Mouse (Mus musculus) kidney, postnatal 36 days (tissue): ENCODE results near the gene Efr3b.
A peak's percentile ranks its signal among the peaks of the same experiment; 100 is the strongest.

ENCODE experiments used
- DNase-seq, 2 experiments: peaks; one replicate each; pipeline ENCODE4 v3.0.0; 2021 to 2022; ENCODE audit warnings: mixed read lengths in 2 of 2

Efr3b gene

GRCm38 (mm10) chr12:4036157-4036556, 2.6 kb downstream of the Efr3b start:
- no peak for DNase-seq

DNA sequence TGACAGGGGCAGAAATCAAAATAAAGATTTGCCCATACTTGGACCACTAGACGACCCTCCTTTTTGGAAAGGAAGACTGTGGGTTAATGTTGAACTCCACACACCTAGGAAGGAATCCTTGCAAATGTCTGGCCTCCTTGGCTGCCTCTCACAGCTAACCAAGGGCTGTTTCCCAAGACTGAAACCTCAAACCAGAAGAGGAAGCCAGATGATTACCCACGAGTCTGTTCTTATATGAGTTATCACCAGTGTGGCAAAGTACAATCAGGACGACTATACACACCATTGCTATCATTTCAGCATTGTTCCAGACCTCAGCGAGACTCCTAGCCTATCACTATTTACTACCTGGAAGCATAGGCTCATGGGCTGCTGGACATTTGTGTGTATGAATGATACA, 9.7 kb downstream of the Efr3b start:
- no peak for DNase-seq

- DNase-seq: peak in 1 of 2 experiments; percentile 27
These were observed 10.2 kb downstream of the Efr3b start for GRCm38 (mm10) chr12:4028516-4028915.

DNA sequence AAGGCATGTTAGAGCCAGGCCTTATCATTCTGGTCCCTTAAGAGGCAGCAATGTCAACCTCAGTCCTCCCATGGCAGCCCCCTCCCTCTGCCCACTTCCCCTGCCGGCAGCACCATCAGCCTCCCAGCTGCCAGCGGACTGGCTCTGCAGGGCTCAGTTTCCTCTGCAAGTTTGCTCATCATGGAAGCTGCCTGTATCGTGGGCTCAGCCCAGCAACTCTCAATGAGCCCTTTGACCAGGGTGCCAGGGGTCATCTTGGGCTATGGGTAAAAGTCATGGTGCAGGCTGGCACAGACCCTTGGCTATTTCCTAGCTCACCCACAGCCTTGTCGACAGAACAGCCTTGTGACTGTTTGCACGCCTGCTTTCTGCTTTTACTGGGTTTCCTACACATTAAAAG, 14.4 kb downstream of the Efr3b start:
- DNase-seq: no peak

DNA sequence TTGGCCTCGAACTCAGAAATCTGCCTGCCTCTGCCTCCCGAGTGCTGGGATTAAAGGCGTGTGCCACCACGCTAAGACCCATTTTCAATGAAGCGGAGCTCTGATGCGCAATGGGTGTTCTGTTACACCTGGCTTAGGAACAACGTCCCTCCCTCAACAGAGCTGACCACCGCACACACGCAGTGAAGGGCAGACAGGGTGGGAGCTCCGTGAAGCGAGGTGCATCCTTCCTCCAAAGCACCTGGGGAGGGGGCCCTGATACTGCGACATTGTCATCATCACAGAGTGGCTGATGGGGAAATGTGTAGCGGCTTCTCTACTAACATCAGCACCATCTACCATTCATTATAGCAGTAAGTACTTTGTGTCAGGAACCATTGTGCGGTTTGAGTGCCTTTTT, 15.2 kb downstream of the Efr3b start:
- no peak for DNase-seq

DNA sequence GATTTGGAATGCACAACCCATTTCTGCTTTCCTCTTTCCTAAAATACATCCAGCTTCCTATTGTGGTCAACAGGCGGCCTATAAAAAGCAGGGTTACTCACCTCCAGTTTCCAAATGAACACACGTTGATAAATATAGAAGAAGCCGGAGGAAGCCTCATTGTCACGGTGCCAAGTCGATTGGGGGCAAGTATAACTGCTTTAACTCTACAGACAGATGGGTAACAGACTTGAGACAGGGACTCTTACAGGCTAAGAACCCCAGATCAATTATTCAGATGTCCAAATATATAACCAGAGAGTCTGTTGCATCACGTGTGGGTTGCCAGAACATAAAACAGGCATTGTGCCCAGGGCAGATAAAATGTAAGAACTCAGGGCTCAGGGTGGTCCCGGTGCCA, 15.9 kb downstream of the Efr3b start:
- peak; percentile 46 to 73 for DNase-seq

- no peak for DNase-seq
These were observed 18.2 kb downstream of the Efr3b start for GRCm38 (mm10) chr12:4020505-4020904.

GRCm38 (mm10) chr12:4016321-4016720, 22.4 kb downstream of the Efr3b start:
- no peak for DNase-seq

DNA sequence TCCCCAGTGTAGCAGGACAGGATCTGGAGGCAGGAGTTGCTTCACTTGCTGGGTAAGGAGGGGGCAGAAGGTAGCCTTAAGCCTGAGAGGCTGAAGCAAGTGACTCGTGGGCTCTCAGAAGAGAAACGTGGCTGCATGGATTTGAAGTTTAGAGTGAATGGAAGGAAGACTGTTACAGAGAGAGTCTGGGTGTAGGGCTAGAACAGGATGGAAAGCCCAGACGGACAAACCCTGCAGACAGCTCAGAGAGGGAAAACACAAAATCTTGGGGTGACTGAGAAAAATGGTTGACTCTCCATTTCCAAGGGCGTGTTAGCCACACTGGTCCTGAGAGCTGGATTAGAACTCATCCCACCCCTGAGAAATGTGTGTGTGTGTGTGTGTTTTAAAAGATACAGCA, 23.0 kb downstream of the Efr3b start:
- DNase-seq: no peak

DNA sequence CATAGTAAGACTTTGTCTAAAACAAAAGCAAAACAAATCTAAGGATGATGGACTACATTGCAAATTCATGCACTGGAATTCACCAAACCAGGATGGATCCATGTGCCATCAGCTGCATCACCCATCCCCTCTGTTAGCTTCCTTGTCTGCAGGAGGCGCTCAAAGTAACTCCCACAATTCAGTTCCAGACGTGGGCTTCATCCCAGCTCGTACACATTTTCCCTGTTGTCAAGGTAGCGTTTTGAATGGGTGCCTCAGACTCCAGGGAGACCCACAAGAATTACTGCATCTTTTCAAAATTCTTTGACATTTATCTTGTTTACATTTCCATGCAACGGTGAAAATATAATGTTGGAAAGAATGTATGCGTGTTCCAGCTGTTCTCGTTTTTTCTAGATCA, 23.5 kb downstream of the Efr3b start:
- DNase-seq: no peak

DNA sequence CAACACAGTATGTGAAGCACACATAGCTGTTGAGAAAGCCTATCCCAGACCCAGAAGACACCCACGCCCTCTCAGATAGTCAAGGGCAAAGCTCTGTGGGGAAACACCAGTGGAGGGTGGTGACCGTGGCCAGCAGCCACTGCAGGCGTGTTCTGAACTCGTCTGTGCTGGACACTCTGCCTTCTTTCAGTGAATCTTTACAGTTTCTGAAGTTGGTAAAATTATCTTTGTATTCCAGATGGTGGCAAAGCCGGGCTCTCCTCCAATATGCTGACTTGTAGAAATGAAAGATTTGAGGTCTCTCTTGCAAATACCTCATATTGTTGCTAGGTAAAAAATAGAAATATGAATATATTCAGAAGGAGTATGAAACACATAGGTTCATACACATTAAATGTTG, 27.0 kb downstream of the Efr3b start:
- DNase-seq: no peak

- no peak for DNase-seq
These were observed 27.4 kb downstream of the Efr3b start for GRCm38 (mm10) chr12:4011301-4011700.

DNA sequence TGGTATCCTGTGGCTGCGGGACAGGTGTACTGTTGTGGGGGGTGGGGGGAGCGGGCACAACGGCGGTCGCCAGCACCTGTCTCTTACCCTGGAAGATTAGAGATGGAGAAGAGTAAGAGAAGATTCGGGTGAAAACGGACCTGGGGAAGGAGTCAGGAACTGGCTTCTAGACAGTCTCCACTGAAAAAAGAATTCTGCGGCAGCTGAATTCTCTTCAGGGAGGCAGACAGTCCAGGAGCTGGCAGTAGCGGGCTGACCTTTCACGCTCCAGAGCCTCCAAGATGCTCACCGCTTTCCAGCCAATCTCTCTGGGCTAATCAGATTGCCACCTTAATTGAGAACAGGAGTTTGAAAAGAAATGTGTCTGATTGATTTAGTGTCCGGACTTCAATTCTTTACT, 30.0 kb downstream of the Efr3b start:
- DNase-seq: peak in 1 of 2 experiments; percentile 27

DNA sequence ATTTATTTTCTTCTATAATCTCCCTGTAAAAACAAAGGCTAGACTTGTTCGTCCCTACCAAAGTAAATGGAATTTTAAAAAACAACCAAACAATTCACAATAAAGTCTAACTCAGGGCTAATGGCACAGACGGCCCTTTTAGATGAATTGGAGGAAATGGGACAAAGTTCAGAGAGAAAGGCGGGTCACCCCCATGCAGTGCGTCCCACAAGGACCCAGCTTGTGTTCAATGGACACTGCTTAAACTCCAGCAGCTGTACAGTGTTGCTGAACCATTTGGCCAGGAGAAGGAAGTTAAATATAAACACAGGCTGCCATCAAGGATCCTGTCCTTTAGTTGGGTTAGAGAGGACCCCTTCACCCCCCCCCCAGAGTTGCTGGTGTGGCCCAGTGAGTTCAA, 30.9 kb downstream of the Efr3b start:
- DNase-seq: no peak

DNA sequence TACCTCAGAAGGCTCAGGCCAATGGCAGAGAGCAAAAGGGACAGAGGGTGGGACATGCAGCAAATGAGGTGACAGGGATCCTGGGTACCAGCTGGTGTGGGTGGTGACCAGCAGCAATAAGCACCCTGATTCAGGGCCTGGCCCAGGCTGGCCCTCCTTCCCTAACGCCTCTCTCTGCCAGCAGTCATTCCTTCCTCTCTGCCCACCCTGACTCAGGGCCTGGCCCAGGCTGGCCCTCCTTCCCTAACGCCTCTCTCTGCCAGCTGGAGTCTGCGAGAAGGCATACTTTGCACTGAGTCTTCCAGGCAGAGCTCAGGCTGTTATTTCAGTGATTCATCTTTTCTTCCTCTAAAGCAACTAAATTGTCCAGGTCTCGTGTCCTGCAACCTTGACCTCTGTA, 31.5 kb downstream of the Efr3b start:
- DNase-seq: no peak

GRCm38 (mm10) chr12:4006079-4006478, 32.6 kb downstream of the Efr3b start:
- DNase-seq: no peak

GRCm38 (mm10) chr12:4004648-4005047, 34.1 kb downstream of the Efr3b start:
- DNase-seq: peak; percentile 20 to 43

DNA sequence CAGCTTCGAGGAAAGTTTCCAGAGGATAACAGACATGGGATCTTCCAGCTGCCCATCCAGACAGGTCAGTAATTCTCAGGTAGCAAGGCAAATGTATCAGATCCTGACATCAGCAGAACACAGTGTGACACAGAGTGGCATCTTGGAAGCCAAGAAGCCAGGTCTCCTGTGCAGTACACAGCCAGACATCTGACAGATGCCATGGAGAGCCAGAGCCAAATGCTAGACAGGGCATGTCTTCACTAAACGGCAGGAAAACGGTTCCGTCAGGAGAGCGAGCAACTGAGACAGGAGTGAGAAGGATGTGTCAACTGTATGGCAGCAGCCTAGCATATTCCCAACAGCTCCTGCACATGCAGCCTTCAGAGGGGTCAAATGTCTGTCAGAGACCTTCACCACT, 38.3 kb downstream of the Efr3b start:
- no peak for DNase-seq

DNA sequence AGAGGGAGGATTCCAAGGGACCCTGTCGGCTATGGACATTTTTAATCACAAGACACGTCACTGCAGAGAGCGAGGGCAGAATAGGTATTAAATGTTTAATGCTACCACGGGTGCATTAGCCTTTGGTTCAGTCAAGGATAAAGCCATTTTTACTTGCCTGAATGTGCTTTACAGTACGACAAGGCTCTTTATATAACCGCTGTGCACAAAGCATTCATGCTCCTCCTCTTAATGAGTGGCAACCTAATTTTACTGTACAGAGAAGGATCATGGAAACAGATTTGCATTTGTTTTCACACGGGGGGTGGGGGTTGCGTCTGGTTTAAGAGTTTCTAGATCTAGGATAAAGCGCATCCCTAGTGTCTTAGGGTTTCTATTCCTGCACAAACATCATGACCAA, 42.0 kb downstream of the Efr3b start:
- no peak for DNase-seq

GRCm38 (mm10) chr12:3991047-3991446, 47.7 kb downstream of the Efr3b start:
- DNase-seq: no peak

DNA sequence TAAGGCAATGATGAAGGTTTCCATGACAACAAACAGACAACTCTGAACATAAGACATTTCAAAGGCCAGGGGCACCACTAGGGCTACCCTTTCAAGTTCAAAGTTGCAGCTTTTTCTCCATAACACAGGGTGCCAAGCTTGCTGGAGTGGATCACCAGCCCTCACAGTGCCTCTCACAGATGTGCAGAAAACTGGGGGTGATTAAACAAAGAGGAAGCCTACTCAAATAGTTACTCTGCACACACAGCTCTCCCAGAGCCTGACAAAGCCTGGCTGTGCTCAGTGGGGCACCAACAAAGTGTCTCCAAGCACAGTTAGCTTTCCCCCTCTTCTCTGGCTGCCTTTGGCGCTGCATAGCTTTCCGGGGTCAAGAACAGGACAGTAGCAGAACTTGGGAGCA, 48.8 kb downstream of the Efr3b start:
- no peak for DNase-seq

- DNase-seq: no peak
These were observed 54.3 kb downstream of the Efr3b start for GRCm38 (mm10) chr12:3984446-3984845.

DNA sequence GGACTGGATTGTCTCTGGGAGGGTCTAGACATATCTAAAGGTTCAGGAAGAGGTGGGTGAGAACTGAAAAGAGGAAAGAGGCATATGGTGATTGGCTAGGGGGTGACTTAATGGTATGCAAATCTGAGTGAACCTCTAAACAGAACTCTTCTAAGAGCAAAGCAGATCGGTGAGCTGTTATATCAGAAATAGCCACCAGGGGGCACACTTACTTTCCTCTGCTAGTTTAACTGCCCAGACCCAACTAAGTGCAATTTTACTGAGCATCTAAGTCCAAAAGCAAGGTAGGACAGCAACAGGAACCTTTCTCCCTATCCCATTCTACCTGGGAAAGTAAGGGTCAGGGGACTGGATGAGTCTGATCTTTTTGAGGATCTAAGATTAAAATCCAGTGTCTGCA, 55.0 kb downstream of the Efr3b start:
- DNase-seq: peak; percentile 69 to 90

DNA sequence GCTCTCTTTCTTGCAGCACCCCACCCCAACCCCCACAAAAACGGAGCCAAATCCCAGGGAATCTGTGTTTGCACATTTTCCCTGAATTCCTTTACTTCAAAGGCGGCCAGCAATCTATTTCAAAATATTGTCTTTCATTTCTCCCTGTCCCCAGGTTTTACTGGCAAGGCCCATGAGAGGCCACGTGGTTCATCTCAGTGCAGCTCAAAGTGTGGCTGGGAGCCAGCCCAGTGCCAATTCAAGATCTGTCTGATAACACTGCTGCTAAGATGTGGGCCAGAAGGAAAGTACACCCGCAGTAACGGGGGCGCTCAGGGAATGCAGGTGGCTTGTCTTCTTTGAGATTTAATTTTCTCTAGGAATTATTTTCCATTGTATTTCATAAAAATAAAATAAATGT, 56.5 kb downstream of the Efr3b start:
- DNase-seq: peak; percentile 48 to 67

GRCm38 (mm10) chr12:3981350-3982131, 57.2 kb downstream of the Efr3b start:
- DNase-seq: peak; percentile 86
